Mouse (Mus musculus): ENCODE measurements at regions not wholly inside any gene's neighbourhood (a gene's known extent, or its start where the extent isn't known, plus 50 kb on each side); places are given as distances from the start of the nearest gene placed in this dataset.

DNA sequence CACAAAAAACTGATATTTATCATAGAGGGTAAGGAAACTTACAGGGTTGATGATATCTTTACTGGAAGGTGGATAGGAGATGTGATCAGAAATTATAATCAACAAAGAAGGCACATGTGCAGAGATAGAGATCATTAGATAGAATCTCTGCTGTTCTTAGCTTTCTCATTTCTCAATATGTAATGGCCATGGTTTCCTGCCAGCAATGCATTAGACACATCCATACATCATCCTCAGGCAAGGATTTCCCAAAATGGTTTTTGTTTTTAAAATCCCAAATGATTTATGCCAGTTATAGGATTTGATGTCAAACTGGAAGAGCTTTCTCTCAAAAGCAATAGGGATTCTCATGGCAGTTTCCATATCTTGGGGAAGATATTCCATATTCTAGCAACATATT is 52.0 kb upstream of the C030005K15Rik start:
- no peak for DNase-seq

DNA sequence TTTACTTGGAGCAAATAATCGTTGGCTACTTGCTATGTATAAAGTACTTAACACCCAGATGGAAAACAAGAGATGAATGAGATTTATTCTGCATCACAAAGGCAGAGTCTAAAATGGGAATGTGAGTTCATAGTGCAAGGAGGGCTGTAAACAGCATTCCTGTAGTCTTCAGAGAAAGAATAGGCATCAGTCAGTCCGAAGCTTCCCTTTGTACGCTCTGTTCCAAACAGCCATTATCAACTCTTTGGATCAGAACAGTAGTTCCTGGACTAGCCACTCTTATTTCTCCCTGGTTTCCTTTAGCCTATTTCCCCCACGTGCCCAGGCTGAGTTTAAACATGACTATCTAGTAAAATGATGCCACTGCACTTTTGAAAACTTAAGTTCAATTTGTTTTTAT is 52.8 kb upstream of the C030005K15Rik start:
- DNase-seq = no peak

DNA sequence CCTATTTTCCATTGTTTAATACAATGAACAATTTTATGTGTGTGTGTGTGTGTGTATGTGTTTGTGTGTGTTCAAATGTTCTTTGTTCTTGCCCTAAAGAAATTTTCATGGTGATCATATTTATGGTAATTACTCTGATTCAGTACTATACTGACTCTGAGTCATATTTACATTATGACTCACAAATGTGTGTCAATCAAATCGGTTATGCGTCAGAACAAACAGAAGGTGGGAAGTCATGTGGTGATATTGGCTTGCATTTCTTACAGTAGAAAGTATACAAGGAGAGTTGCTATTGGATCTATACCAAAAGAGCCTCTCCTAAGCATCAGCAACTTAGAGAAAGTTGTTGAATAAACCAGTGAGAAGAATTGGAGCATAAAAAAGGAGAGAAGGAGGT is 67.2 kb upstream of the C030005K15Rik start:
- no peak for DNase-seq

DNA sequence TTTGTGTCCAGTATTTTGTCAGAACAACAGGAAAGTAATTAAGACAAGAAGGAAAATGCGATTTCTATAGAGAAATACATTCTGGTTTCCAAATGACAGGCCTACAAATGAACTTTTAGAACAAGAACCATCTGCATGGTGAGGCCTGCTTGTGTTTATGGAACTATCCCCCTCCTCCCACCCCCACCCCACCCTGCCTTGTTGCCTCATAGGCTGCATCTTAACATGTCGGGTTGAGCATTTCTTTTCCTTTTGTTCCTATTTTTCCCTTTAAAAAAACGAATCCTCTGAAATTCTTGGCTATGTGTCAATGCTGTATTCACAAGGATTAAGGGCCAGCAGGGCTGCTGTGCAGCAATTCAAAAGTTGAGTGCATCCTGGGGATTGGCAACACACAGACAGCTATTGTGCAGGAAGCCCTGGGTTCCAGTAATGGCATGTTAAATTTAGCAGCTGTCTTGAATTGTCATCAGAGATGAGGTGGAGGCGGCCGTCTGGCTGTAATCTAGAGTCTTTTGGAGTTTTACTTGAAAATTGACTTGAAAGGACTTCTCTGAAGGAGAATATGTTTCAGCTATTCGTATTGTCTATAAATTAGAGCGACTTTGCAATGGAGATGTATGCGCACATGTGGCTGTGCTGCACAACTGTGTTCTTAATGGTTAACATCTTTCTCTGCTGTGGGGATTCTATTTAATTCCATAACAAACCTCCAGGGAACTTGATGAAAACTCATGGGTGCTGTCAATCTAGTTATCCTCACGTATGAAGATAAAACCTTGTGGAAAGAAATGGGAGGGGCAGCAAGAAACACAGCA is 75.1 kb upstream of the C030005K15Rik start:
- DNase-seq = no peak

DNA sequence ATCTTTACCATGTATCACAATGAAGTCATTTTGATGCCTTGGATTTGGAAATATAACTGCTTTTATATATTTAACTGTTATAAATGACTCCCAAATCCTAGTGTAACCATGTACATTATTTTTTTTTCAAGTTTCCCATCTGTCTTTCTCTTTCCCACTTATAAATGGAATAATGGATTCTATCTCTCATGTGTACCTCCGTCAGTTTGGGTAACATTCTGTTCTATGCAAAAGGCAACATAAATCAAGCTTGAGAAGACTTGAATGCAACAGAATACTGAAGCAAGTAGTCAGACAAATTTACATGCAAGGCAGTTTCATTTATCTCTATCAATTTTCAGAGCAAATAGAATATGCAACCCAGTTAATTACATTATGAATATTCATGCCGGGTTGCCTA is 81.4 kb upstream of the C030005K15Rik start:
- DNase-seq = no peak

DNA sequence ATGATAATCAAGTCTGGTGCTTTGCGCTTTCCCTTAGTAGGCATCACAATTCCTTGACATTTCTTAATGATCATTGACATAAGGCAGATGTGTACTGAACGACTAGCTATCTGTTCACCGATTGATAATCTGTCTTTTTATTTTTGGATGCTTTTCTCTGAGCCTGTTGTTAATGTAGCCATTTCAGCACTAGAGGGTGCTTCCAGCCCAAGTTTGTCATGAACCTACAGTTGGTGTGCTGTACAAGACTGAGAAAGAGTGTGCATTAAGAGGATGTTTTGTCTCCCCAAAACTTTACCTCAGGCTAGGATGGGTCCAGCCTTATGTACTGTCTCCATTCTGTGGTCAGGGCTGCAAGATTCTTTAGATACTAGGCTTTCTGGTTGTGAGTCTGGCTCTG is 116.0 kb upstream of the C030005K15Rik start:
- no peak for DNase-seq

DNA sequence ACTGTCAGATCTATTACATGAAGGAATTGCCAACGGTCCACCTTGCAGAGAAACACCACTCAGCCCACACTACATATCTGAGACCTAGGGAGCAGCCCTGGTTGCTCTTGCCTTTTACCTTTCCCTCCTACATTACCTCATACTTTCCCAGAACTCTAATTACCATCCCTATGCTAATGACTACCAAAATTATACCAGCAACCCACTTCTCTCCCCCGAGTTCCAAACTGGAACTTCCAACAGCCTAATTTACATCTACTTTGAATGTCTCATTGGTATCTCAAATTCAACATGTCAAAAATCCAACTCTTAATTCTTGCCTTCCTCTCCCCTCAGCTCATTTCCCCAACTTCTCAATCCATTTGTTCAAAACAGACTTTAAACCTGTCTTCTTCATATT is 124.9 kb upstream of the C030005K15Rik start:
- DNase-seq = no peak

DNA sequence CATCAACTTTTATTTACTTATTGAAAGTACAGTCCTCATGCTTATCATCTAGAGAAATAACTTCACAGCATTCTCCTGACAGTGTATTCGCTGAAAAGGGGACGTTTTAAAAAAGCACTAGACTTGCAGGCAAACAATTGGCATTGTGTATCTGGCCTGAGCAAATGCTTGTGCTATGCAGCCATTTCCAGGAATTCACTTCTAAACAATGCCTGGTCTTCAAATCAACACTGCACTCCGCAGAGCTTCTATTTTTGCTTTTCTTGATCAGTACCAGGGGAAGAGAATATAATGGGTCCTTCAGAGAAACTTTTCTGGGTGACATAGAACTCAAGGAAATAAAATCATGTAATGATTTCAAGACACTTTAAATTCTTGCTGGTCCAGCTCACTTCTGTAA is 150.5 kb upstream of the C030005K15Rik start:
- DNase-seq = no peak

DNA sequence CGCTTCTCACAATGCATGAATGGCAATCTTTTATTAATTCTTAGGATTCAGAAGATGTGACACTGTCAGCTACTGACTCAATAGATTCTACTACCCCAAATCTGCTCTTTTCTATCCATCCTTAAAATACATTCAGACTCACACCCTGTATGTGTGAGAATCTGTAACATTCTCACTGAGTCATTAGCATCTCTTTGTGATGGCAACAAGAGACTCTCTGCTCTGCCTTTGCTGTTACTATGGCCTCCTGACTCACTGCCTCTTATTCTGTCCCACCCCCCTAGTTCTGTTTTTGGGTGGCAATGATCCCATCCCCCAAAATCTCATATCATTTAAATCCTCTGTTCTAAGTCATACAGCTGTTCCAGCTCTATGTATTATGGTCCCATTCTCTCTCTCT is 159.5 kb upstream of the C030005K15Rik start:
- no peak for DNase-seq

DNA sequence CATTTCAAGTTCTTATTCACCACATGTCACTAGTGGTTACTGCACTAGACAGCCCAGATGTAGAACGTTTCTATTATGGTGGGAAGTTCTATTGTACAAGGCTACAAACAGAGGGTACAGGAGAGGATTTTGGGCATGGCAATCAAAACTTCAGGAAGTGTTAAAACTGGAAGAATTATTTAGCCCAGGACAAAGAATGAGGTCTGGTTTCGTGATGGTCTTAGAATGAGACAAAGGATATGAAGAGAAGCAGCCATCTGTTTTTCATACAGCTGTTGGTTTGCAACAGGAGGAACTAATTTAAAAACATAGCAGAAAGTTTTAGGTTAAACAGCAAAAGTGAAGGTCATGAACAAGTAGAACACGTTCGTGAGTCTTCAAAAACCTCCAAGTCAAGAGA is 179.2 kb upstream of the C030005K15Rik start:
- no peak for DNase-seq

DNA sequence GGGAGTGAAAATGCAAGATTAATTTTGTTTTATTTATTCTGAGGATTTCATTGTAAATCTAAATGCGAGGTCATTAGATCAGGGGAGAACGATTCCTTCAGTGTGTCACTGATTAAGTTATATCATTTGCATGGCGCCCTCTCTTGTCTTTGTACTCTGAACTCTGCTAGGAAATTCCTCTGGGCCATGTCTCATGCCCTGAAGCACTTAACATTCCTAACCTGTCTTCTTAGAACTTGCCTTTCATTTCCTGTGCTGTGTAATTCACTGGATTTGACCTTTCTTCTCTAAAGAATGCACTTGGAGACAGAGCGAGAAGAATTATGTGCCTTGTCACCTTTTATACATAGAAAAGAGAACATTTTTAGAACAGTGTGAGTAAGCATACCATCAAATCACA is 199.0 kb upstream of the C030005K15Rik start:
- DNase-seq = no peak

DNA sequence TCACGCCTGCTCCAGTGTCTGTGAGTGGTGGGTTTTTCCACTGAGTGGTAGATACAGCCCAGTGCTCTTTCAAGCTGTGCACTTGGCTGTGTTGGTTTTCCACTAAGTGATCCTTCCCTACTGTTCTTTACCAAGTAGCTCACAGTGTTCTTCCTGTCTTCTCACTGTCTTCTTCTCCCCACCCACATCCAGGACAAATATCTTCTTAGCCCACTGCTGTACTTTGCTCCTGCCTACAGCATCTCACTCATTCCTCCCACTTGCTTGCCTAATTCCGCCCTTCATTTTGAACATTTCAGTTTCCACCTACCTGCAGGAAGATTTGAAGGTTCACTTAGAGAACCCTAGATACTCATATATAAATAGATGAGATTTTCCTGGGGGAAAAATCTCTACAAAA is 213.8 kb upstream of the C030005K15Rik start:
- DNase-seq = no peak

DNA sequence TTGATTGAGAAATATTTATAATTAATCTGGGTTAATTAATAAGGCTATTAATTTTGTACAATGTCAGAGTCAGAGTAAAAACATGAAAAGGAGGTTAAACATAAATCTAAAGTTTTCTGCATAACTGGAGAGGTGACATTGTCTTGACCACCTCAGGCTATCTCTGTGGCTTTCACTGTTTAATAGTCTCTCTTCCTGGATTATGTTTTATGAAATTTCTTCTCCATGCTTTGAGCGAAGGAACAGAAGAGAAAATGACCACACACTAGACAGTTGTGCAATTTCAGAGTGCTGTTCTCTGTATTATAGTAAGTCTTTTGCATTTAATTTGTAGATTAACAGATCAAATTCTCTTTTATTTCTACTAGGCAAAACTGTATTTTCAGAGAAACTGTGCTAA is 239.3 kb upstream of the C030005K15Rik start:
- no peak for DNase-seq

DNA sequence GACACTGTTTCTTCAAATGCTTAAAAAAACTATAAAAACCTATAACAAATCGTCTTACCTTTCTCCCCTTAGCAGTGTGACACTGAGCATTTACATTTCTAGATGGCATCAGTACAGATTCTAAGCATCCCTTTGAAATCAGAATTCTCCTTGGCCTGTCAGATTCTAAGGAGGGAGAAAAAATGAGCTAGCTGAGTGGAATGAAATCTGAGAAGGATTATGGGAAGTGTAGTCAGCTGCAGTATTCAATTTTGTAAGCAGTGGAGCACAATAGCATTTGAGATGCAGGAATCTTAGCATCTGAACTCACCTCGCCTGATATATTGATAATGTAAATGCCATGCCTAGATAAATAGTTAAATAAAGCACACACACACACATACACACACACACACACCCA is 240.4 kb upstream of the C030005K15Rik start:
- DNase-seq = no peak

DNA sequence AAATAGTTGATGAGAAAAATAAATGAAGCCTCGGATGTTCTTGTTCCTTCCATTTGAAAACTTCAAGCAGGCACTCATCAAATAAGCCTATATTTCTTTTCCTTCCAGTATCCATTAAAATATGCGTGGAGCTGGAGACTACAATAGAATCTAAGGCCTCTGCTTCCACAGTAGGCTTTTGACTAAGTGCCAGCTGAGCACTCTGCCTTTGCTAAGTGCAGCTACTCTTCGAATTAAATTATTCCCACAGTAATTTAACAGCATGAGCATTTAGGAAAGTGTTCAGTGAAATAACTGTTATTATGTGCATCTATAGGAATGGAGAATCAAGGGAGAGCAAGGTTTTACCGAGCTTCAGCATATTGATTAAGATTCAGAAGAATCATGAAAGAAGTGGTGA is 280.5 kb upstream of the C030005K15Rik start:
- DNase-seq = no peak

DNA sequence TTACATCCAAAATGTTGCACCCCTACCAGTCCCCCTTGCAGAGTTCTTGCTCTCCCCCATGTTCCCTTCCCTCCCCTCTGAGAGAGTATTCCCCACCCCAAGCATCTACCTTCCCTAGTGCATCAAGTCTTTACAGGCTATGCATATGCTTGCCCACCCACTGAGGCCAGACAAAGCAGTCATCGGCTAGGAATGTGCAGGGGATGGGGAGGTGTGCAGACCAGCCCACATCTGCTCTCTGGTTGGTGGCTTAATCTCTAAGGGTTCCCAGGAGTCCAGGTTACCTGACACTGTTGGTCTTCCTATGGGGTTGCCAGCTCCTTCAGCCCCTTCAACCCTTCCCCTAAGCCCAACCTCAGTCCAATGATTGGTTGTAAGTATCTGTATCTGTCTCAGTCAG is 281.8 kb upstream of the C030005K15Rik start:
- no peak for DNase-seq

DNA sequence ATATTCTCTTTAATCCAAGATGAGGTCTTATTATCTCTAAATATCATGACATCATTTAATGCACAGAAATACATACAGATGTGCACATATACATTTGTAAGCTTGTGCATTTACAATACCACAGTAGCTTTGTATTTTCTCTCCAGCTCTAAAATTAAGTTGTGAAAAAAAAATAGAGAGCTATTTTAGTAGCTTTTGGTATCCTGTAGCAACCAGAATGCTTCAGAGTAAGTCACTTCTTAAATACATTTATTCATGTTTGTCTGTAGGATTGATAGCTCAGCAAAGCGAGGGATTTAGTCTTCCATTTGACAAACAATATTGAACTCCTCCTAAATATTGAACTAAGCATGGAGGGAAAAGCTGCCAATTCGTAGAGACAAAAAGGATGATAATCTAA is 286.4 kb upstream of the C030005K15Rik start:
- DNase-seq = no peak

DNA sequence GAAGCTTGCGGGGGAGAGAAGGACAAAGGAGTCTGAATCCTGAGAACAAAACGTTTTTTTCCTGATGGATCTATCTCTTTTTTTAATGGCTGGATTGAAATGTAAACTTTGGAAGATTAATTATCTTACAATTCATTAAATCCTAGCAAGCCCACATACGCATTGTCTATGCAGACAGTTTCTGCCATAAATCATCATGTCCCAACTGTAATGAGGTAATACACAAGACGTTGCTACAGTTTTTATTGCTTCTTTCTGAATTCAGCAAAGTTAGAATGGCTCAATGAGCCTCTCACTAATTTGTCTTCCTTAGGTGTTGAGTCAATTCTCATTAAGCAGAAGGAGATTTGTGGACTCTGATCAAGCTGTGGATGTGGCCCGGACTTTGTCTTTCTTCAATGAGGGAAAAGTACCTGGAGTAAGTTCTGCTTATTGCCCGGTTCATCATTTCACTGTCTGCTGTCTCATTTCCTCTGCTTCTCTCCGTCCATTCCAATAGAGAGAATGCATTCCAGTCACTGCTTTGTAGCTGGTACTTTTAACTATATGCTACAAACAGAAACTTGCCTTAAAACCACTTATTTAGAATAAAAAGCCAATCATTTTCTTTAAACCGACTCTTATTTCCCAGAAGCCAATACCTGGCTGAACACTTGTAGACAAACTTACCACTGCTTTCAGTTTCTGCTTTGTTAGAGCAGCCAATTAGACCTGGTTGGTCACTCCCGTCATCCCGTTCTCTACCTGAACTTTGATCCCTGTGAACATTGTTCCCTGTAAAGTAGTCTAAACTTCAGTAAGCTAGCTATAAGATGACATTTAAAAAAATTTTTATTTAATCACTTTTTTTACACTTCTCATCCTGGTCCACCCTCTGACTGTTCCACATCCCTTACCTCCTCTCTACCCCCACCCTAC is 288.7 kb upstream of the C030005K15Rik start:
- no peak for DNase-seq

DNA sequence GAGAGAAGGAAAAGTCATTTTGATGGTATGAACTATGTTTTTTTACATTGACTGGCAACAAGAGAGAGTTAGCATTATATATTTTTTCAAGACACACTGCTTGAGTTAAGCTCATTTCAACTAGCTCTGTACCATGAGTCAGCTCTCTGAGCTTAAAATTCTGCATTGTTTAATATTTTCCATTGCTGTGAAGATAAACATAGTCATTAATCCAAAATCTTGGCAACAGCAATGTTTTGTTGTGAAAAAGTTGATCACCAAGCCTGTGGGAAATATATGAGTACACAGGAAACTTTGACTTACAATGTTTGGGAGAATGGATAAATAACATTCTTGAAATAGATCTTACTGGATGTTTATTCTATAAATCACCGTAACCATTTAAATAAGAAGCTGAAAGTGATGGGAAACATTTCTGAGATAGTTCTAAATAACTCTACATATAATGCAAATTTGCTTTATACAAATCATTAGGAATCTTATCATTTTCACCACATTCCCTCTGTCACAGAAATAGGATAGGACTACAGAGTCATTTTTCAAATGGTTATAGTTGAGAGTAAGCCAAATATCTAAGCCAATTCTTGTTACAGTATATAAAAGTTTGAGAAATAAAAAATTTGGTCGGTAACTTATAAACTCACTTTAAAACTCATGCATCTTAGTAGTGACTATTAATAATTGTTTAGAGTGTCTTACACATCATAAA is 290.2 kb upstream of the C030005K15Rik start:
- no peak for DNase-seq

DNA sequence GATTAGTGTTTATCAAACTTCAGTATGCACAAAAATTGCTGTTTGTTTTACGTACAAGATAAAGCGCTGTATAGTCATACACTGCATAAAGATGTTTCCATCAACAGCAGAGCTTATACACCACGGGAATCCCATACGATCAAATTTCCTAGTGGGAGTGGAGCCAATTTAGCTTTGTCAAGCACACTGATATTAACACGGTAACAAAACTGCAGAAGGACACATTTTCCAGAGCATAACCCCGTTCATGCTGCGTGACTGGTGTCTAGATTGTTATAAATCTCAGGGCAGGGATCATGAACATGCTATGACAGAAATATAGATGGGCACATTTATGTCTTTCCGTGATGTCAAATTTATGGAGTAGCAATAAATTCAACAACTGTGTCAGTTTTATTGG is 302.6 kb upstream of the C030005K15Rik start:
- no peak for DNase-seq

DNA sequence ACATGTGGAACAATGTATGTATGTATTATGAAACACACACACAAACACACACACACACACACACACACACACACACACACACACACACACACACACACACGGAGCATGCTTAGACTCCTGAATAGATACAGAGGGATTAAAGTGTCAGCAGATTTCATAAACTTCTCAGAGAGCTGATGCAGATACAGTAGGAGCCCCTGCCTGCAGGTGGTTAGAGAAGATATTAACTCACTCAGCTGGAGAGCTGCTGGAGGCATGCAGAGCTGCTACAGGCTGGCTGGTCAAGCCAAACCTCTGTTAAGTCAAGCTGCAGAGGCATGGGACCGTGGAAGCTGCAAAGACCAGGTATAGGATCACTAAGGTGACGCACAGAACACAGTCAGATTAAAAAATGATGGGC is 303.1 kb upstream of the C030005K15Rik start:
- peak; percentile 78 for DNase-seq

DNA sequence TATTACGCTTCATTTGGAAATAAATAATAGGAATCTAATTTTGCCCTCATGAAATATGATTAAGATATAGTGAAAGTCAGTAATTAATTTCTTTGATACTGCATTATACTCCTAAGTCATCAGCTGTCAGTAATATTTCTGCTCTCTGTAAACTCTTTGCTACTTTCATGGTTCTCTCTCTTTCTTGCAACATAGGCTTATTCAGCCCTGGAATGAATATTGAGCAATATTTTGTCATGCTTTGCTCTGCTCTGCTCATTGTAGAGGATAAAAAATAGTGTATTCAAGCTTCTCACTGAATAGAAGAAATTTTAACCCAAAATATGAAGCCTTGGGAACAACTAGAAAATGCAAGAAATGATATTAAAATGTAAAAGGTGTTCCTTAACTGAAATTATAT is 306.1 kb upstream of the C030005K15Rik start:
- no peak for DNase-seq

DNA sequence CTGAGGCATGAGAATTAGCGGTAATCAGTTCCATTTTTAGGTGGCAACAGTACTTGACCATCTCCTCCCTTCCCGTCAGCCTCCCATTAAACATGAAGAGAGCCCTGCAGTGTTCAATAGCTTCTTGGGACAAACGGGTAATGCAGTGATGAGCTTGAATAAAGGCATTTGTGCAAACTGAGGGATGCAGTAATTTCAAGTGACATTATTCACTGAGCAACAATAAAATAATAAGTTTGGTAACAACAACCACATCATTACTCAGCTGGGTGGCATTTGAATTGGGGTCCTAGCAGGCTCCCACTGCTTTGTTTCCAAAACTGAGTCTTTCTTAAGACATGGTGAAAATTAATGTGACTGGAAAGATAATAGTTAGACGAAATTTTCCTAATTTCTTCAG is 315.2 kb upstream of the C030005K15Rik start:
- no peak for DNase-seq

DNA sequence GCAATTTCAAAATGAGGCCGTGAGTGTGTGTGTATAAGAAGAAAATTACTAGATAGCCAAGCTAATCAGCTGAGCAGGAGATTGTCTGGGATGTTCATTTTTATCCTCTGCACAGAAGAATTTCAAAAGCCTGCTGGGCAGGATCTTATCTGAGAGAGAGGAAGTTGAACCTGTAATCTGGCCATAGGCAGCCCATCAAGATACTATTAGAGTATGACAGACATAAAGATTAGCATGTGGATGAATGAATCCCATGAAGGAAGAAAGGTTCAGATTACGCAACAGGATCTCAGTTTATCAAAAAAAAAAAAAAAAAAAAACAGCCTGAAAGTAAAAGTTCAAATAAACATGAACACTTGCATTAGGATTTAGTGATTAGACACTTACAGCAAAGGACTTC is 317.3 kb upstream of the C030005K15Rik start:
- no peak for DNase-seq
